Mouse (Mus musculus): ENCODE measurements around the gene Tle3.

The Tle3 gene

DNA sequence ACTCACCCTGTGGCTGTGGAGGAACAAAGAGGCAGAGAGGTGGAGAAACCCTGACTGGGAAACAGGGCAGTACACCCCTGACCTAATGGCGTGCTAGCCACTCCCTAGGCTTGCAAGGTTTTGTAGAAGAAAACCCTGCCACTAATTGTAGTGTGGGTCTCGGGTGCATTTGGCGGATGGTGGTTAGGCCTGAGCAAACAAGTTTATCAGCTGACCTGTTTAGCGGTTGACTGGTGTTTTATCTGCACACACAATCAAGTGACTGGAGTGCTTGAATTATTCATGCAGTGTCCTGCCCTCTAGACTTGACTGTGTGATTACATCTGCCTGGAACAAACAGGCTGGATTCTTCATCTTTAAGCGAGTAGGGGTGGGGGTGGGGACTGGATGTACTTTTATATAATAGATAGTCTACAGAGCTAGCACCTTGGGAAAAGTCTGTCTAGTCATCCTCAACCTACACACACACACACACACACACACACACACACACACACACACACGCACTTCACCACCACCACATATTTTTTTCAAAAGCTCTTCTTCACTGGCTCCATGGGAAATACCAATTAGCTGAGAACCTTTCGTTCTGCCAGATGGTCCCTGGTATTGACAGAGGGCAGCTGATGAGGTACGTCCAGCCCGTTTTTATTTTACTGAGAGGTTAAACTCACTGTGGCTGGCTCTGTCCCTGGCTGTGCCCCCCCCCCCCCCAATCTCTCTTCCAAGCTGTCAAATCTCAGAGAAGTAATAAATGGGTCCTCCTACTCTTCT is 5.7 kb downstream of the Tle3 start:
- peak; percentile 41 to 45 for DNase-seq

DNA sequence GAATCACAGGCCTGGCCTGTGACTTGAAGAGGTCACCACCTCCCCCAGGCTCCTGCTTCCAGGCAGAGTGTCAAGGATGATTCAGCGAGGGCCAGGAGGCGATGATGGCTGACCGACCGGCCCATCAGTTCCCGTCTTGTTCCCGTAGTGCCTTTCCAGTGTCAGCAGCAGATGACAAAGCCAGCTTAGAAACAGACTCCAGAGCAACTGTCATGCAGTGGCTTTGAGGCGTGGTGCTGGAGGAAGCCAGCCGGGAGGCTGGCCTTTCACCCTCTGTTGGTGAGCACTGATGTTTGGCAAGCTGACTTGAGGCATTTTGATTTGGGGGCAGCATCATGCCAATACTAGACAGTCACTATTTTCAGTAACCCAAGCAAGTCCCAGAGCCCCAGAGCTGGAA is 6.3 kb downstream of the Tle3 start:
- DNase-seq: peak; percentile 46 to 55

DNA sequence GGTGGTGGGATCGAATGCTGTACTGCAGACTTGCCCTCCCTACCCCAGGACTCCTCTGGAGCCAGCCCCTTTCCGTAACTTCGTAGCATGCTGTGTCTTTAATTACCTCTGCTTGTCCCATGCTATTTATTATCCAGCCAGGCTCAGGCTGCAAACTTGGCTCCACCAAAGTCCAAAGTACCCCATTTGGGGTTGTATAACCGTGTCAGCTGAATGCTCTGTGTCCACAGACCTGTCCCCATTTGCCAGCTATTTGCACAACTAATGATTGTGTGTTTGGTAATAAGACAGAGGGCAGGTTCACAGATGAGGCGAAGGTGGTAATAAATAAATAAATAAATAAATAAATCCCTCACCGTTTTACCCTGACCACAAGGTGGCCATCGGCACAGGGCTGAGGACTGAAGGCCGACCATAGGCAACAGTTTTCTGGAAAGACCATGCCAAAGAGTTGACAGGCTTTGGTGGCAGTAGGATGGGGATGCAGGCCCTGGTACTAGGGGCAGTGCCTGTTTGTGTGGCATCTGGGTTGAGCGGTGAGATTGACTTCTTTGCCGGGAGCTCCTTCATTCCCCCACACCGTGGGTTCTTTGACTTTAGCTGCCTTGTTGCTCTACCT is 7.0 kb downstream of the Tle3 start:
- no peak for DNase-seq

DNA sequence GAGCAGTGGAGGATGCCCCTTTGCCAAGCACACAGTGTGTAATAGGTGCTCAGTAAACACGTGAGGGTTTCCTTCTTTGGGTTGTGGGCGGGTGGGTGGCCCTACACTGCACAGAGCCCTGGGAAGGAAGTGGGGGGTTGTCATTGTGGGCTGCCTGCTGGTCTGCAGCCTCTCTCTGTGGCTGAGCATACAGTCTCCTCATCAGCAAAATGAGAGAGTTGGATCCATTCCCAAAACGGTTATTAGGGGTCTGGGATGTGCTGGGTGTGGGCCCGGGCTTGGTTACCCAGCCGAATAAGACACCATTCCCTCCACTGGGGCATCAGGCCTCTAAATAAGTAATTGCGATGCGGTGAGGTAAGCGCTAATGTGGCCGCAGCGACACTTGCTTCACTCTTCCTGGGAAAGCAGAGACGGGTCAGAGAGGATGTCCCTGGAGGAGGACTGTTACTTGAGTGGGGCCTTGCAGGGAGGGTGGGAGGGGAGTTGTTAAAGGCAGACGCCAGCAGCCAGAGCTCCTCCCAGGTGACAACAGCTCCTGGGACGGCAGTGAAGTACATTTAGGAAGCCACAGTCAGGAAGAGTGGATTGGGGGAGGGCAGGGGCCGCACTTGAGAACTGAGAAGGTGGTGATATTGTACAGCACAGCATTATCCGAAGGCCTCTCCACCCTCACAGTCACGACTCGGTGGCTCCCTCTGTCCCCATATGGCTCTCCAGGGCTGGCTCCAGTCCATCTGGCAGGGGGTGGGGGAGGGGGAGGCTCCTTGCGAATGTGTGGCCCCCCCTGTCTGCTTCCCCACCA is 8.3 kb downstream of the Tle3 start:
- peak in 1 of 2 experiments; percentile 18 for DNase-seq

DNA sequence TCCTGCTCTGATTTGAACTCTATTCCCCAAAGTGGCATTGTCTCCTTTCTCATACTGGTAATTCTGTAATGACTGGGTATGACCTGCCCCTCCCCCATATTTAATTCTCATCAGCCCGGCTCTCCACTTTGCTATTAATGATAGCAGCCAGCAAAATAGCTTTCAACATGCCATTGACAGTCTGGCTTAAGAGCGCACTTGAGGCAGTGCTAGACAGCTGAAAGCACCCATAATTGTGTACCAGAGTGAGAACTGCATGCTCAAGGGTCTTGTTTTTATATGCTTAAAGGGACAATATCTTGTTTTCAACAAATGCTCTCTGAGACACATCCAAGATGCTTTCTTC is 8.9 kb downstream of the Tle3 start:
- peak; percentile 37 to 58 for DNase-seq

DNA sequence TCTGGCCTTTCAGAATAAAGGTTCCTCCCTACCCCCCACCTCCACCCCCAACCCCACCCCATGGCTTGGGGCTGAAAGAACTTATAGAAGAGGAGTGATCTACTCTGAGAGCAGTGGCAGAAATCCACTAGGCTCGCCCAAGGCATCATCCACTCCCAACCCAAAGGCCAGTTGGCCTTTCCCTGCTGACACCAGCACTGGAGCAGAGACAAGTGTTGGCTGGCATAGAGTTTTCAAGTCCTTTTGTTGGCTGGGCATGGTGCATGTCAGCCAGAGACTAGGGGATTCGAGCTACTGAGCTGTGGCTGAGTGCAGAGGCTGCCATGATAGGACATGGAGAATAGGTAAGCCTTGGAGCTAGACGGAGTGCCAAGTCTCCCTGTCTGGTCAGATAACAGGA is 9.3 kb downstream of the Tle3 start:
- no peak for DNase-seq

DNA sequence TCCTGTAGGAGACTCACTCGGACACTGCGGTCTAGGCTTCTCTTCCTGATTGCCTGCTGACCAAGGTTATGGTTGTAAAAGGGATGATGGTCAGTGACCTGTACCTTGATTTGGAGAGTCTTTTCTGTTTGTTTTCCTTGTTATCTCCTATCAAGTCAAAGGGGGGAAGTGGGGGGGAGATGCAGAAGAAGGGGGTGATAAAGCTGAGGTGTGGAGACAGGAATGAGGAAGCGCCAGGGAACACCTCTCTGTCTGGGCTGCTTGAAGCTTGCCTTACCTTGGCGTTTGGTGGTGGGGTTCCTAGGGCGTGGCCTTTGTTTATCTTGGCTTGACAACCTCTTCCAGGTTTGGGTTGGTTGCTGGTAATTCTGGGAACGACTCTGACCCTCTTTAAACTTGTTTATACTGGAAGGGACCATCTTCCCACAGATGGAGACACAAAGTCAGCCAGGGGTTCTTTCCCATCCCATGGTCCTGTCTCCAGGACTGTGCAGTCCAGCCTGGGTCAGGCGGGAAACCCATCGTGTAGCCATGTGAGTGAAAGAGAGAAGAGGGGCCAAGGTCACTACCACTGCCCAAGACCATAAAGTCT is 10.5 kb downstream of the Tle3 start:
- DNase-seq: no peak

DNA sequence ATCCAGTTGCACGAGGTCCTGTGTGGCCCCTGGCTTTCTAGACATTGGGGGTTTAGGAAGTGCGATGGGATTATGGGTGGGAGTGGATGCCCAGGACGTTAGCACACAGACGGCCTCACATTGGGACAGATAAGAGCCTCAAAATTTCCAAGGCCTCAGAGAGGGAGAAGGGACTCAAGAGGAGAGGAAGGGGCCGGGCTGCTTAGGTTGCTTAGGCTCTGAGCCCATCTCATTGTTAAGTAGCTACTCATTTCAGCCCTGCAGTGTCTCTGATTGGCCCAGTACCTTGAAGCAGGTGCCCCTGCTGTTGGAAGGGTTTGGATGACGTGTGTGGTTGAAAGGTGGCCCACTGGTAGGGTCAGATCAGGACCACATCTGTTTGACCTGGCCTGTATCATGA is 11.9 kb downstream of the Tle3 start:
- DNase-seq: no peak

DNA sequence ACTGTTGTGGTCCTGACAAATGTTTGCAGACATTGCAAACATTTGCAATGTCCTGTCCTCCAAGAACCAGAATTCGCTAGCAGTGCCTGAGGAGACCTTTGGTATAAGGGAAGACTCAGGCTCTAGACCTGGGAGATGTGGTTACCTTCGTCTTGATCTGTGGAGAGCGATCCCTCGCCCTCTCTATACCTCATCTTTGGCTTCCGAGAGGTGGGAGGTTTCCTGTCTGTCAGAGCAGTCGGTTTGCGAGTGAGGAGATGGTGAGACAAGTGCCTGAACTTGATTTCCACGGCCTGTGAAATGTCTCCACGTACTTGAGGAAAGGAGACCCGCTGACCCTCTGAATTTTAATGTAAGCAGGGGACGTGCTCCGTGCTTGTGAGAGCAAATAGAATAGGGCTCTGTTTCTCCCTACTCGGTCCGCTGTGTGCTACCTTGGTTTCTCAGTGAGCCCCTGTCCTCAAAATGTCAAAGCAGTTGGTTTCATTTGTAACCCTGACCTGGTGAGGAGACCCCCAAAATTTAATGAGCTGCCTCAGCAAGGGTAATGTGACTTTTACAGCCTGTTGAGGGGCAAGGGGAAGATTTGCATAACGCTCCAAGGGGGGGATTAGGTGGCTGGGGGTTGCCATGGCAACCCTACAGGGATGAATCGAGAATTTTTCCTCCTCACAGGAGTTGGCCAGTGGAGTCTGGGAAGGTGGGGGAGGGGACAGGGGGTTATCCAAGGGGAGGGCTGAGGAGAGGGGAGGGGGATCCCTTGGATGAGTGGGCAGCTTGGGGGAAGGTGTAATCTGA is 12.7 kb downstream of the Tle3 start:
- no peak for DNase-seq

DNA sequence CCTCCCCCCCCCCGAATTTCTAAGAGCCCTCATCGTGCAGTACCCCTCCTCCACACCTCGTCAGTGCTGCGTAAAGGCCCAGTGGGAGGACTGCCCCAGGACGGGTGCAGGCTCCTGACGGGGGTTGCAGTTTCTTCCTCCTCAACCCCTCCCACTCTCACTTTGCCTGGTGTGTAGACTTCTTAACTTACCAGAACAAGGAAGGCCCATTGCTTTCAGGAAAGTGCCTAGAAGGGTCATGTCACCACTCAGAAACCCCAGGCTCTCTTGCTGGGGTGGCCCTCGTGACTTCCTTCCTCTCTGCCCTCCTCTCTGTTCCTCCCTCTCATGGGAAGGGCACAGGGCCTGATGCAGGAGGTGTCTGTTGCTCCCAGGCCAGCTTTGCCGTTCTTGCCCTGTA is 13.6 kb downstream of the Tle3 start:
- peak; percentile 67 to 69 for DNase-seq

DNA sequence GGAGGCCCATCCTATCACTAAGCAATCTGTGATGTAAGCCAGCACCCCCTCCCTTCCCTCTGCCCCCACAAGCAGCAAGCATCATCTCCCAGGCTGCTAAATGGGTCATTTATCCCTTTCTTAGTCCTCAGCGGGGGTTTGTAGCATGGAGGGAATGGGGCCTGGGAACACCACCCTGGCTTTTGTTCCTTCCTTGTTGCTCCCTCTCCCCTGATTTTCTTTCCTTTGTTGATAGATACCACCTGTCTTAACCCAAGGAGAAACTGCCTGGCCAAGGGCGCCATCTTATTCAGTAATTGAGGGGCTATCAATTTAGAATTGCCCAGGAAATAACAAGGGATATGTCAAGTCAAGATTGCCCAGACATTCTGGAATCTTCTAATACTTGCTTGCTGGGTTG is 14.1 kb downstream of the Tle3 start:
- DNase-seq: no peak

DNA sequence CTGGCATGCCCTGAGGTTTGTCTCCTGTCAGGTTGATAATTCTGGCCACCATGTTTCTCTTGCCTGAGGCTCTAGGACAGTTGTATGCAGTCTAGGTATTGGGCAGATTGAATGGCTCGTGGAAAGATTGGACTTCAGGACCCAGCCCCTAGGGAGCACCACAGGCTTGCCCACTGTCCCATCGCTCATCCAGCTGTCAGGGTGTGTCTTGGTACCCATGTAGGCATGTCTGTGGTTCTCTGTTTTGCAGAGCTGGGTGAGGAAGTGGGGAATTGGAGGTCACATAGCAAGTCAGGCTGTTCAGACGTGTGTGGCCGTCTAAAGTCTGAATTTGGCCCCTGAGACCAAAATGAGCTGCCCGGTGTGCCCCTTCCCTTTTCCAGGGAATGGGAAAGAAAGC is 15.6 kb downstream of the Tle3 start:
- no peak for DNase-seq

DNA sequence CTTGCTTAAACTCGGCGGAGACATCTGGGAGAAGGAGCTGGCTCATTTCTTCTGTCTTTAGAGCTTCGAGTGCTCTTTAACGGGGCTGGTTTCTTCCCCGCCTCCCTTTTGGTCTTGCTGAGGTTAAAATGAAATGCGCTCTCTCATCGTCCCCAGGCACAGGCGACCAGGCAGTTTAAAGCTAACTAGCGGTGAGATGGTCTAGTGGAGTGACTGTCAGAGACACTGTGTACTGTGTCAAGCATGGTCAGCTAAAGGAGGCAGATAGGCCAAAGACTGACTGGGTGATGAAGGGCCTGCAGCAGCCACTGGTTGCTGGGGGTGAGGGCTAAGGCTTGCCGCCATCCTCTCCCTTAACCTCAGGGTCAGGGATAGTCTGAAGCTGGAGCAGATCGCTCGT is 16.0 kb downstream of the Tle3 start:
- no peak for DNase-seq

DNA sequence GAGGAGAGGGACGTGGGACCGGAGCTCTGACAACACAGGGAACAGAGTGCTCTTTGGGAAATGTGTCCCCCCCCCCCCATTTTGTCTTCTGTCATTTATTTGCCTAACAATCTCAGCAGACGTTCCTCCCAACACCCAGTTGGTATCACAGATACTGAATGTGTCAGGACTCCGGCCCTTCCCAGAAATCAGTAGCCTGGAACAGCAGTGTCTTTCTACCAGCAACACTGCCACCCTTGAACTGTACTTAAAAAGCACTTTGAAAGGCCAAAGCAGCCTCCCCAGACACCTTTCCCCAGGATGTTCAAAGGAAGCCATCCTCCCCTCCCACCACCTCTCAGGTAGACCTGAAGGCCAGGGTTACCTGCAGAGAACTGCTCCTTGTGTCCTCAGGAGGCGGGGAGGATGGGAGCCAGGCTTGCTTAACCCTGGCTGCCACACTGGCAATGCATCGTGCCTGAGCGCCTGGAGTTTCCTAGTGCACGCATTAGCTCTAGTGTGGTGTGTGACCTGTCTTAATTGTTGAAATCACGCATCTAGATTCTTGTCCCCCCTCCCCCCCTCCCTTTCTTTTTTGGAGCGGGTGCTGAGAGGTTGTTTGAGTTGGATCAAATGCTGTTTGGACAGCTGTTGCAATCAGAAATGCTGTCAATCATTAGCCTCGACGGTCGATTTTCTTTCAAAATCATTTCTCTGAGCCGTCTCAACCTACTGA is 16.7 kb downstream of the Tle3 start:
- DNase-seq: peak in 1 of 2 experiments; percentile 46

DNA sequence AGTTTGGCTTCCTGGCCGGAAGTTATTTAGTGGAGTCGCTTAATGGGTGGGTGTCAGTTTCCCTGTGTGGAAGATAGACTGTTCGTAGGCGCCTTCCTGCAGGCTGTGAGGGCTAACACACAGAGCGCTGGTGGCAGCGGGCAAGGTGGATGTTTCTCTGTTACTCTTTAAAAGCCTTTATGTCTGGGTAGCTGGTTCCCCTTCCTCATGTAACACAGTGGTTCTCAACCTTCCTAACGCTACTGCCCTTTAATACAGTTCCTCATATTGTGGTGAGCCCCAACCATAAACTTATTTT is 17.2 kb downstream of the Tle3 start:
- DNase-seq: no peak

DNA sequence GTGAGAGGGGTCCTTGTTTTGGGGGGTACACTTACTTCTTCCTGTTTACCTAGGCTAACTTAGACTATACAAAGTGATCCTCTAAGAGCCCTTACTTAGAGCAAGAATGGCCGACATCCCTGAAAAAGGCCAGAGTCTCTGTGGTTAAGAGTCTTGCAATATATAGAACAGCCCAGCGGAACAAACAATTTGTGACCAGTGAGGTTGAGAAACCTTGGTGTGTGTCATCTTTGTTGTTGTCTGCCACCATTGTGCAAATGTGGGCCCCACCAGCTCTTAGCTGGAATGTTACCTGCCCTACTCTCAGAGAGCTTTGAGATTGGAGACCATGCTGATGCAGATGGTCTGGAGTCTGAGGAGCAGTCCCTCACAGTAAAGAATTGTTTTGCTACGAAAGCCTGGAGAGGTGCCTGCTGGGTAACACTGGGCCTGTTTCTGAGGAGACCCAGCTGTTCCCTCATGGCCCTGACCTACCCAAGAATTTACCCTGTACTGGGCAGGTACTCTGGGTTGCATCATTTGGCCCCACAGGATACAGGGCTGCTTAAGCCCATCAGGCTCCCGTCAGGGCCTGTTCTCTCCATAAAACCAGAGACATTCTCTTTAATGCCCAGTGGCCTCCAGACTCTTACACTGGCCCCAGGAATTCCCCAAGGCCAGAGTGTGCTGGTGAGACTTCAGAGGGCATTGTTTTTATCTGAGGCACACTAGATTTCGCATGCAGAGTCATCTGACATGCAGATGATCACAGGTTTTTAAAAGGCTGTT is 19.6 kb downstream of the Tle3 start:
- peak; percentile 16 to 36 for DNase-seq

DNA sequence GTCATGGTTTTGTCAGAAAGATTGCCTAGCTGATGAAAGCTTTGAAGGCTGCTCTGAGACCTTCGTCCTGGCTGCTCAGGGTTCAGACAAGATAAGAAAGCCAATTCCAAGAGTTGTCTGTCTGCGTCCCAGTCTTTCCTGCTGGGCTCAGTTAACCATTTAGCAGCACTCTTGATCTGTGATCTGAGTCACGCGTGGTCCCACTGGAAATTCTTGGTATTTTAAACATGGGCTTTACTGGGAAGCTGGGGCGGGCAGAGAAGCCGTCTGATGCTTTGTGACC is 20.1 kb downstream of the Tle3 start:
- DNase-seq: no peak

DNA sequence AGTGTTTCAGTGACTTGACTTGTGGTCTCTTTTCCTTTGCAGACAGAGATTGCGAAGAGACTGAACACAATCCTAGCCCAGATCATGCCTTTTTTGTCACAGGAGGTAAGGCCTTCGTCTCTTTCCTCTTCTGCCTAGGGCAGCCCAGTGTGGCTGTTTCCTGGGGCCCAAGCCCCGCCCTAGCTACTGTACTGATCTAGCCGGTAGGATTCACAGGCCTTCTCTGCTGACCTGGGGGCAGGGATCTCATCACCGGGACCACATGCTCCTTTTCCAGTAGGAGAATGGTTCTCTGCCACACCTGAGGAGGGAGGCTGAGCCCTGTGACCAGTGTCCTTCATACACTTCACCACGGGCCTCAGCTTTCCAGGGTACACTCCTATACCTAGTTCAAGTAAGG is 21.0 kb downstream of the Tle3 start:
- no peak for DNase-seq

DNA sequence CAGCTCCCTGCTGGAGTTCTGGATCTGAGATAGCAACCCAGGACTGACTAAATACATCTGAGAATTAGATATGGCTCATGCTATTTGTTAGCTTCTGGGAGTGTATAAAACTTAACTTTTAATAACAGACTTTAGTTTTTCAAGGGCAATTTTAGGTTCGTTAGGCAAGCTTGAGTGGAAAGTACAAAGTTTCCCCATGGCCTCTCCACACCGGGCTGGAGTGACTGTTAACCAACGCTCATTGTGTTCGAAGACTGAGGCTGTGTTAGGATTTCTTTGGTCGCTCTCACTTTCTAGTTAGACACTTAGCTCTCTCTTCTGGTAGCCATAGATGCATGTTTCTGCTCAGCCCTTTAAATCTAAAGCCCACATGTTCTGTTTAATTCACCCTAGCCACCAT is 21.7 kb downstream of the Tle3 start:
- no peak for DNase-seq

DNA sequence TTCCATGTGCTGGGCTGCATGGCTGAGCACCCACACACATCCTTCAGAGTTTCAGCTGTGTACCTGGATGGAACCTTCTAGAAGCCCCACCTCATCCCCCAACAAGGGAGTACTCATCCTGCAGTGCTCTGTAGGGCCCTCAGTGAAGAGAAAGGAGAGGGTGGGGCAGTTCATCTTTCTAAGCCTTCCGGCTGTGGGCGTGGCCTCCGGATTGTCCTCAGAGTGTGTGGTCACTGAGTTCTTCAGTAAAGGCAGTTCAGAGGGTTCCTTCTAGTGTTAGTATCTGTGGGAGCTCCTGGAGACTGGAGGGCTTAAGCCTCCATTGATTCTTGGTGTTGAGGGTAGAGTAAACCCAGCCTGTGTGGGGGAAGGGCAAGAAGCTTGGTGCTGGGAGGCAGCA is 22.9 kb downstream of the Tle3 start:
- no peak for DNase-seq

DNA sequence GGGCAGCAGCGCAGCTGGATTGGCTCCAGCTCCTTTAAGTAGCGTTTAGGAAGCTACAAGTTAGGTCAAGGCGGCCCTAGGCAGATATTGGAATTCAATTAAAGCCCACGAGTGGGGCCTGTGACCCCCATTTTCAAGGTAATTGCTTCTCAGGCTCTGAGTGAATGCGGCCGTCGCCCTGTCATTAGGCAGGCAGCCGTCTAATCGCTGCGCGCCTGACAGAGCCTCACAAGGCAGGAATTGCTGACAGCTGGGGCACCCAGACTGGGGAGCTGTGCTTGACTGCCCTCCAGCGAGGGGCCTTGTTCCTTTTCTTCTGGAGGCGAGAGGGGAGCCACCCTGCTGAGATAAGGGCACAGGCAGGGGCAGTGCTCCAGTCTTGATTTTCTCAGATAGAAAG is 24.3 kb downstream of the Tle3 start:
- DNase-seq: no peak

DNA sequence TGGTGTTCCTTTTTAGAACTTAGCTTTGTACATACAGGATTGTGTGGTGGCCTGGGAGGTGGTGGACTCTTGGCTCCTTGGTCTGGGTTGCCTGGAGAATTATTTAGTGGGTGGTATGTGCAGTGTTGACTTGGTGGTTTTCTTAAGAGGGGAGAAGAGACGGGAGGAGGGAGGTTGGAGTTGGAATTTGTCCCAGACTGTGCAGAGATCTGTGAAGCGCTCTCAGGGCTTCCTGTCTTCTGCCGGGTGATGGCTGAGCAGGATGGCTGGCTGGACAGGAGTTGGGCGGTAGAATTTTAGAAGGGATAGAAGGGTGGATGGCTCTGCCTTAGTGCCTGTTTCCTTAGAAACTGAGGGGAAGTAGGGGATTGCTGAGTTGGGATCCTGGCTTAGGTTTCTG is 25.0 kb downstream of the Tle3 start:
- DNase-seq: no peak

All from lung, adult 18-20 months (tissue).